Mouse (Mus musculus): Measurements from ENCODE around the gene B3gnt6. TPM values are rescaled to one million over a fixed set of nuclear protein-coding genes. Genes with fewer than 3 reads are reported as not detected.

The B3gnt6 gene
- polyA plus RNA-seq, 1 experiment from 2014 or later = 0.17 TPM

GRCm38 (mm10) chr7:98147766-98148165 lies 51.5 kb downstream of the B3gnt6 start:
- H3K4me3 ChIP-seq (ENCODE audit: low read length) = no peak overlapping the region
- 58% methylated on average over 8 of the region's 8 CpGs for WGBS
- no peak overlapping the region for H3K4me2 ChIP-seq (ENCODE audit: low read depth, low read length)
- H3K27me3 ChIP-seq (ENCODE audit: control insufficient read depth, insufficient read depth, low read length) = no peaks in the 10 kb centered on the region; the same call in 1 of the 2 replicates
- no peak overlapping the region for H3K27ac ChIP-seq (ENCODE audit: low read length)
- H3K4me1 ChIP-seq (ENCODE audit: control insufficient read depth, insufficient read depth, low read length) = peaks cover 7% of the 10 kb centered on the region
- H3K36me3 ChIP-seq (ENCODE audit: control insufficient read depth, insufficient read depth) = no peaks in the 10 kb centered on the region
- no peaks in the 10 kb centered on the region for H3K9me3 ChIP-seq (replicated peaks; ENCODE audit: control insufficient read depth, low read length)
- no peak overlapping the region for H3K9ac ChIP-seq (ENCODE audit: low read length)
- ATAC-seq (replicated peaks; ENCODE audit: extremely low read depth, insufficient read depth, low FRiP score) = no peak

GRCm38 (mm10) chr7:98146447-98146845 lies 52.8 kb downstream of the B3gnt6 start:
- H3K4me3 ChIP-seq (ENCODE audit: low read length) = no peak overlapping the region
- no peaks in the 10 kb centered on the region; the same call in none of the 2 replicates for H3K27me3 ChIP-seq (ENCODE audit: control insufficient read depth, insufficient read depth, low read length)
- no peak for ATAC-seq (replicated peaks; ENCODE audit: extremely low read depth, insufficient read depth, low FRiP score)
- no peak overlapping the region for H3K27ac ChIP-seq (ENCODE audit: low read length)
- no peaks in the 10 kb centered on the region for H3K36me3 ChIP-seq (ENCODE audit: control insufficient read depth, insufficient read depth)
- 78% methylated on average over 8 of the region's 8 CpGs for WGBS
- peaks cover 7% of the 10 kb centered on the region for H3K4me1 ChIP-seq (ENCODE audit: control insufficient read depth, insufficient read depth, low read length)
- no peak overlapping the region for H3K9ac ChIP-seq (ENCODE audit: low read length)
- no peak overlapping the region for H3K4me2 ChIP-seq (ENCODE audit: low read depth, low read length)
- H3K9me3 ChIP-seq (replicated peaks; ENCODE audit: control insufficient read depth, low read length) = no peaks in the 10 kb centered on the region

DNA sequence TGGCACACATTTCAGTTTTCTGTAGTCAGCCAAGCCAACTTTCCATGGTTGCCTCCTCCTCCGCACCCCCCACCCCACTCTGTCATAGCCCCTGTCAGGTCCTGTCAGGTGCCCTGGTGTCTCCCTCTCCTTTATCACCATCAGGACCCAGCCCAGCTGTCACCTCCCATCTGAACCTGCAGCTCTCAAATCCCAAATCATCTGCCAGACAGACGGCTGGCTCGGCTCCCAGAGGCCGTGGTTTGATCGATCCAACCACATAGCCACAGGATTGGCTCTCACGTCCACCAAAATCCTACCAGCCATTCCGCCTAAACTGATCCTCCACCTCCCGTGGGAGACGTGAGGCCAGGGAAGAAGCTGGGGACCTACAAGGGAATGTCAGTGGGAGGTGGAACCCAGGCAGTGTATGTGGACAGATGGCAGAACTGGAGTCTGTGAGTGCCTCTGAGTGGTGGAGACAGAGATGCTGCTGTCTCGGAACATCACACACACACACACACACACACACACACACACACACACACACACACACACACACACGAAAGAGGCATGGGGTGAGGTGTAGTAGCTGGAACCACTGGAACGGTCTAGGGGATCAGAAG lies 53.3 kb downstream of the B3gnt6 start:
- ATAC-seq (replicated peaks; ENCODE audit: extremely low read depth, insufficient read depth, low FRiP score) = no peak
- Histone ChIP-seq H3K9me3 (replicated peaks; ENCODE audit: control insufficient read depth, low read length) (no peaks in the 10 kb centered on the region), H3K4me1 (ENCODE audit: control insufficient read depth, insufficient read depth, low read length) (peaks cover 9% of the 10 kb centered on the region), H3K4me2 (ENCODE audit: low read depth, low read length) (no peak overlapping the region), H3K27me3 (ENCODE audit: control insufficient read depth, insufficient read depth, low read length) (no peaks in the 10 kb centered on the region; the same call in none of the 2 replicates), H3K36me3 (ENCODE audit: control insufficient read depth, insufficient read depth) (no peaks in the 10 kb centered on the region), H3K9ac (ENCODE audit: low read length) (no peak overlapping the region), H3K27ac (ENCODE audit: low read length) (no peak overlapping the region), H3K4me3 (ENCODE audit: low read length) (no peak overlapping the region)
- WGBS = 71% methylated on average over 12 of the region's 12 CpGs

GRCm38 (mm10) chr7:98145402-98145801 lies 53.9 kb downstream of the B3gnt6 start, which contains the start of gene Omp:
Gene Omp (minus strand): TSS chr7:98145502.
- Histone ChIP-seq H3K9ac (ENCODE audit: low read length) (no peak within 1 kb of the TSS), H3K4me3 (ENCODE audit: low read length) (no peak within 1 kb of the TSS), H3K9me3 (replicated peaks; ENCODE audit: control insufficient read depth, low read length) (no peaks in the 10 kb centered on the region), H3K27me3 (ENCODE audit: control insufficient read depth, insufficient read depth, low read length) (no peaks in the 10 kb centered on the region; the same call in none of the 2 replicates), H3K27ac (ENCODE audit: low read length) (no peak within 1 kb of the TSS), H3K4me1 (ENCODE audit: control insufficient read depth, insufficient read depth, low read length) (peaks cover 14% of the 10 kb centered on the region), H3K36me3 (ENCODE audit: control insufficient read depth, insufficient read depth) (no peaks in the 10 kb centered on the region), H3K4me2 (ENCODE audit: low read depth, low read length) (no peak within 1 kb of the TSS)
- no peak for ATAC-seq (replicated peaks; ENCODE audit: extremely low read depth, insufficient read depth, low FRiP score)
- WGBS = 82% methylated on average over 5 of the region's 5 CpGs

DNA sequence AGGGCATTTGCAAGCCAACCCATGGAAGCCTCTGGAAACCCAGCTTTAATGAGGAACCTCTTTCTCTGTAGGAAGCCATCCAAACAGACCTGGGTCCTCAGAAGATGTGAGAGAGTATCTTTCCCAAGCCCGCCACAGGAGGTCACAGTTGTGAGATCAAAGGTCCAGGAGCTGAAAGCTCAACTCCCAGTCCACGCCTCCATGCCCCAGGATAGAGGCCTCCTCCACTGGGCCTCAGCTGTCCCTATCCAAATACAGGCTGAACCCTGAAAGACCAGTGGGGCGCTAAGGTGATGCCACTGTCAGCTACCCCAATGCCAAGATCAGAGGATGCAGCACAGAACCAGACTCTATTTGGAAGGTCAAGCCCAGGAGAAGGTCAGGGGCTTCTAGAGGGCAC lies 56.6 kb downstream of the B3gnt6 start:
- H3K4me3 ChIP-seq (ENCODE audit: low read length) = no peak overlapping the region
- peaks cover 19% of the 10 kb centered on the region for H3K4me1 ChIP-seq (ENCODE audit: control insufficient read depth, insufficient read depth, low read length)
- H3K4me2 ChIP-seq (ENCODE audit: low read depth, low read length) = no peak overlapping the region
- no peak overlapping the region for H3K27ac ChIP-seq (ENCODE audit: low read length)
- no peak for ATAC-seq (replicated peaks; ENCODE audit: extremely low read depth, insufficient read depth, low FRiP score)
- H3K36me3 ChIP-seq (ENCODE audit: control insufficient read depth, insufficient read depth) = no peaks in the 10 kb centered on the region
- H3K27me3 ChIP-seq (ENCODE audit: control insufficient read depth, insufficient read depth, low read length) = no peaks in the 10 kb centered on the region; the same call in none of the 2 replicates
- no peaks in the 10 kb centered on the region for H3K9me3 ChIP-seq (replicated peaks; ENCODE audit: control insufficient read depth, low read length)
- 76% methylated on average over 3 of the region's 3 CpGs for WGBS
- H3K9ac ChIP-seq (ENCODE audit: low read length) = no peak overlapping the region

Other genes with a start within 250 kb of the B3gnt6 start
- 4.8 and 6.5 TPM in 2 replicates for gene Myo7a, start 80.0 kb downstream of the B3gnt6 start, polyA plus RNA-seq (2015; fragmentation: Nextera tagmentation; extraction: Ambion mirVana)
- 0.17 and 0.26 TPM in 2 replicates for gene Omp, start 54.0 kb downstream of the B3gnt6 start, polyA plus RNA-seq (2015; fragmentation: Nextera tagmentation; extraction: Ambion mirVana)
- 5.0 and 7.4 TPM in 2 replicates for gene Capn5, start 21.2 kb downstream of the B3gnt6 start, polyA plus RNA-seq (2015; fragmentation: Nextera tagmentation; extraction: Ambion mirVana)
- 17.5 and 19.9 TPM in 2 replicates for gene Acer3, start 121.7 kb upstream of the B3gnt6 start, polyA plus RNA-seq (2015; fragmentation: Nextera tagmentation; extraction: Ambion mirVana)
- gene Tsku, start 161.8 kb upstream of the B3gnt6 start, polyA plus RNA-seq (2015; fragmentation: Nextera tagmentation; extraction: Ambion mirVana) = 3.2 and 3.8 TPM in 2 replicates
- gene Gucy2d, start 240.9 kb upstream of the B3gnt6 start, polyA plus RNA-seq (2015; fragmentation: Nextera tagmentation; extraction: Ambion mirVana) = not detected in 2 replicates

All from heart, embryonic 16.5 days (tissue).